Mouse (Mus musculus) forebrain, embryonic 15.5 days (tissue): ENCODE data around the gene Igfbp4. TPM values are rescaled to one million over a fixed set of nuclear protein-coding genes. Genes with fewer than 3 reads are reported as not detected.

Experiments
- polyA plus RNA-seq: library from polyadenylated mRNA; unstranded; fragments of >200 nt; fragmentation: Nextera tagmentation; extraction: Ambion mirVana; gene quantifications from 2 replicates; pipeline ENCODE4 v1.2.1, GENCODE M21; 2015

Igfbp4 gene
- polyA plus RNA-seq, 1 experiment from 2014 or later = 138 TPM

Other genes with a start within 250 kb of the Igfbp4 start
- 30.2 and 31.7 TPM in 2 replicates for gene Msl1, start 245.7 kb upstream of the Igfbp4 start, polyA plus RNA-seq
- gene Casc3, start 236.3 kb upstream of the Igfbp4 start, polyA plus RNA-seq = 53.5 and 53.9 TPM in 2 replicates
- 4.2 and 5.8 TPM in 2 replicates for gene Rapgefl1, start 204.5 kb upstream of the Igfbp4 start, polyA plus RNA-seq
- gene Wipf2, start 177.6 kb upstream of the Igfbp4 start, polyA plus RNA-seq = 4.4 and 5.1 TPM in 2 replicates
- 11.2 and 12.1 TPM in 2 replicates for gene Cdc6, start 133.4 kb upstream of the Igfbp4 start, polyA plus RNA-seq
- gene Rara, start 113.4 kb upstream of the Igfbp4 start, polyA plus RNA-seq = 9.2 and 9.9 TPM in 2 replicates
- gene Gjd3, start 58.2 kb upstream of the Igfbp4 start, polyA plus RNA-seq = 0.62 and 0.84 TPM in 2 replicates
- 126 and 141 TPM in 2 replicates for gene Top2a, start 17.1 kb upstream of the Igfbp4 start, polyA plus RNA-seq
- gene Tns4, start 48.1 kb downstream of the Igfbp4 start, polyA plus RNA-seq = 0.09 TPM in 1 of 2 replicates, not detected in the other
- gene Ccr7, start 113.8 kb downstream of the Igfbp4 start, polyA plus RNA-seq = not detected in 2 replicates
- 366 and 381 TPM in 2 replicates for gene Smarce1, start 189.8 kb downstream of the Igfbp4 start, polyA plus RNA-seq
- 2.3 and 3.3 TPM in 2 replicates for gene Krt222, start 202.8 kb downstream of the Igfbp4 start, polyA plus RNA-seq
- not detected in 2 replicates for gene Krt24, start 244.0 kb downstream of the Igfbp4 start, polyA plus RNA-seq